Mouse (Mus musculus) heart, embryonic 12.5 days (tissue): ENCODE results near the gene Gm15056. TPM values are rescaled to one million over a fixed set of nuclear protein-coding genes. Genes with fewer than 3 reads are reported as not detected.

Experiments
- ATAC-seq: fragments of 200-750 bp; cut with Nextera tagmentation; 2 replicates; pipeline ENCODE4 v1.8.0; 2017; ENCODE audit warnings: moderate TSS enrichment, moderate library complexity; ENCODE audit not compliant: insufficient number of reproducible peaks, low FRiP score
- H3K27ac ChIP-seq: fragments of 300-500 bp; sonication (generic); 2 replicates; pipeline ENCODE4 v1.5.1; 2016; ENCODE audit warnings: mild to moderate bottlenecking, moderate library complexity; ENCODE audit not compliant: poor library complexity, severe bottlenecking
- H3K27me3 ChIP-seq: fragments of 300-500 bp; sonication (generic); replicated peaks from 2 replicates; pipeline ENCODE4 v1.6.1; 2016; ENCODE audit warnings: mild to moderate bottlenecking, moderate library complexity
- H3K36me3 ChIP-seq: fragments of 300-500 bp; sonication (generic); 2 replicates; pipeline ENCODE4 v1.6.1; 2016; ENCODE audit warnings: mild to moderate bottlenecking, moderate library complexity
- H3K4me1 ChIP-seq: fragments of 300-500 bp; sonication (generic); replicated peaks from 2 replicates; pipeline ENCODE4 v1.6.1; 2016; ENCODE audit warnings: mild to moderate bottlenecking
- H3K4me2 ChIP-seq: fragments of 300-500 bp; sonication (generic); 2 replicates; pipeline ENCODE4 v1.6.1; 2016; ENCODE audit warnings: mild to moderate bottlenecking, moderate library complexity
- H3K4me3 ChIP-seq: fragments of 300-500 bp; sonication (generic); 2 replicates; pipeline ENCODE4 v1.5.1; 2016; ENCODE audit warnings: mild to moderate bottlenecking
- H3K9ac ChIP-seq: fragments of 300-500 bp; sonication (generic); 2 replicates; pipeline ENCODE4 v1.6.1; 2016; ENCODE audit warnings: mild to moderate bottlenecking, moderate library complexity
- H3K9me3 ChIP-seq: fragments of 300-500 bp; sonication (generic); replicated peaks from 2 replicates; pipeline ENCODE4 v1.6.1; 2016; ENCODE audit warnings: mild to moderate bottlenecking, moderate library complexity
- WGBS: fragments of 180-500 bp; shearing (Covaris S2); methylation state at CpG from one replicate; pipeline ENCODE4 v1.1.7; 2016; 5-methylcytosine and 5-hydroxymethylcytosine counted together
- polyA plus RNA-seq: library from polyadenylated mRNA; unstranded; fragments of >200 nt; fragmentation: Nextera tagmentation; extraction: Ambion mirVana; gene quantifications from 2 replicates; pipeline ENCODE4 v1.2.1, GENCODE M21; 2016

The Gm15056 gene
- not detected in 2 replicates for polyA plus RNA-seq

DNA sequence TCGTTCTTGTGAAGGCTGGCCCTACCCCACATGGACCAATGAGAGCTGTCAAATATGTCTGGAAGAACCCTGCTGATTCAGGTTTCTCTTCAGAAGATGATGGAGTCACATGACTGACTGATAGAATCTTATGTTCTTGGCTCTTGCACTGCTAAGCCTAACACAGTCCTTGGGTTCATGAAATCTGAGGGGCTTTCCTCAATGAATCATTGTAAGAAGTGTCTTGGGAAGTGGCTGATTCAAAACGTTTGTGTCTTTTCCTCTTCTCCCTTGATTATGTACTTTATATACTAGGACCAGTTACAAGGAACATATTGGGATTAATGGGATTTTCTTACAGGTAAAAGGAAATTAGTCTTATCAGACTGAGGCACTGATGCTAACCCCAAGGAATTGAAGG lies at the start of gene Gm15056:
Gm15056 (minus strand) TSS at position 101 of the 400 bp plus-strand sequence.
- no peak for ATAC-seq
- H3K4me1 ChIP-seq: no peaks in the 10 kb centered on the region
- WGBS: 40% methylated on average over 2 of the region's 2 CpGs

DNA sequence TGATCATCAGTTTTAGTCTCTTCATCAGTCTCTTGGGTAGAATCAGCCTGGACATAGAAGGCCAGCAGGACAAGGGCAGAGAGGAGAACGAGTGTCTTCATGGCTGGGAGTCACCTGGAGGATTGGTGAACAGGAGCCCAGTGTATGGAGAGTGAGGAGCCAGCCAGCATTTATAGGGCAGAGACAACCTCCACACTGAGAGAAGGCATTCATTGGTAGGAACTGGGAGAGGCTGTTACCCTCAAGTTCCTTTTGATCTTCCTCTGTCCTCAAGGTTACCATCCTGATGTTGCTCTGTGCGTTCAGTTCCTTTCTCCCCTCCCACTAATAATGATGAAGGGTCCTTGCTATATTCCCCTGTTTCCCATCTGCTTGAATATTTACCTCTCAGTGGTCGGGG lies 42.2 kb upstream of the Gm15056 start, which contains the start of gene AY761185:
AY761185 (minus strand) TSS at position 101 of the 400 bp plus-strand sequence.
- Histone ChIP-seq H3K36me3 (no peaks in the 10 kb centered on the region), H3K9me3 (peaks cover 17% of the 10 kb centered on the region), H3K27me3 (no peaks in the 10 kb centered on the region), H3K27ac (no peak within 1 kb of the TSS), H3K4me3 (no peak within 1 kb of the TSS), H3K9ac (no peak within 1 kb of the TSS), H3K4me1 (no peaks in the 10 kb centered on the region), H3K4me2 (no peak within 1 kb of the TSS)
- WGBS: 62% methylated on average over 3 of the region's 3 CpGs
- ATAC-seq: no peak

More for the DNA sequence above, at the start of gene Gm15056:
- Histone ChIP-seq H3K4me3 (no peak within 1 kb of the TSS), H3K36me3 (no peaks in the 10 kb centered on the region), H3K9me3 (peaks cover 10% of the 10 kb centered on the region), H3K27me3 (no peaks in the 10 kb centered on the region), H3K9ac (no peak within 1 kb of the TSS), H3K4me2 (no peak within 1 kb of the TSS), H3K27ac (no peak within 1 kb of the TSS)

DNA sequence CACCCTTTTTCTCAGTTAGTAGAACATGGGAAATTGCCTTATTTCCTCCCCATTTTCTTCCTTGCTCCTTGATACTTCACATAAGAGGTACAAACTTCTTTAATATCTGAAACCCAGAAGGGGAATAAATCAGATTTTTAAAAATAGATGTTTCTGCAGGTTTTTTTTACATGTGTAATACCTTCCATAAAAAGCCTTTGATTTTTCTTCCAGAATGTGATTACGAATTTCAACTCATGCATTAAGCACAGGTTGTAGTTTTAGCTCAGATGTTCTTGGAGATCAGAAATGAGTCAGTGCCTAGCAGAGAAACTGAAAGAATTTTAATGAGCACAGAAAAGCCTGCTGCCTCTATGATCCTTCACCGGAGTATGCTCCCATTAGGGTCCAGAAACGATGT lies 19.5 kb upstream of the Gm15056 start, which contains the start of gene Gm6040:
Gm6040 (minus strand) TSS at position 101 of the 400 bp plus-strand sequence.
- H3K9me3 ChIP-seq: peaks cover 11% of the 10 kb centered on the region
- 68% methylated on average over 3 of the region's 3 CpGs for WGBS
- no peak for ATAC-seq
- H3K4me2 ChIP-seq: no peak within 1 kb of the TSS
- H3K36me3 ChIP-seq: no peaks in the 10 kb centered on the region
- no peaks in the 10 kb centered on the region for H3K4me1 ChIP-seq
- H3K9ac ChIP-seq: no peak within 1 kb of the TSS
- no peak within 1 kb of the TSS for H3K27ac ChIP-seq
- H3K4me3 ChIP-seq: no peak within 1 kb of the TSS
- H3K27me3 ChIP-seq: no peaks in the 10 kb centered on the region

DNA sequence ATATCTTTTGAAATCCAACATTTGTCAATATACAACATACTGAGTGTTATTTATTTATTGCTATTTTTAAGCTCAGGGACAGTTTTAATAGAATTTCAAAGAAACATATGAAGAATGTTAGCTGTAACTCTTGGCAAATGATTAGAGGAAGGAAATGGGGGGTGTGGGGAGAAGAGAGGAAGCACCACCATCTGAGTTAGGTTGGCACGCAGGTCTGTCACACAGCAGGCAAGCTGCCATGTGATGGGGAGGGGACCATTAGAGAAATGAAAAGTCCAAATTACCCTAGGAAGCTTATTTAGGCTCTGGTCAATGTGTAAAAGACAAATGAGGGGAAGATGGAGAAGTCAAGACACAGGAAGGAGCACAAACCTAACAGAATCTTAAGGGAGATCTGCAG lies 9.9 kb upstream of the Gm15056 start:
- Histone ChIP-seq H3K36me3 (no peaks in the 10 kb centered on the region), H3K9me3 (peaks cover 12% of the 10 kb centered on the region), H3K27ac (no peak overlapping the region), H3K4me3 (no peak overlapping the region), H3K4me1 (no peaks in the 10 kb centered on the region), H3K4me2 (no peak overlapping the region), H3K27me3 (no peaks in the 10 kb centered on the region), H3K9ac (no peak overlapping the region)
- ATAC-seq: no peak
- 80% methylated on average over 1 of the region's 1 CpGs for WGBS

DNA sequence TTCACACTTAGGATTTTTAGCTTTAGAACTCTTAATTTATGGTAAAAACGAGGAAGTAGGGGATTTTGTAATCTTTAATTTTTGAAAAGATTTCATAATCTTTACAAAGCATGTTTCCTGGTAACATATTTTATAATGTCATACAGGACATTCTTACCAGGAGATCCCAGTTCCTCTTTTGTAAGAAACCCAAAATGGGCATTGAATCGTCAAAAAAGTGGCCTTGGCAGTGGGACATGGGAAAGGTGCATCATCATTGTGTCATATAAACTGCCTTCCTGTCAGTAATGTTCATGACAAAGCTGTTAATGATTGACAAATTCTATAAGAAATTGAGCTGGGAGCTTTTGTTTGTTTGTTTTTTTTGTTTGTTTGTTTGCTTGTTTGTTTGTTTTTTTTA lies 5.8 kb upstream of the Gm15056 start:
- no peak overlapping the region for H3K4me3 ChIP-seq
- H3K27ac ChIP-seq: no peak overlapping the region
- 57% methylated on average over 2 of the region's 2 CpGs for WGBS
- ATAC-seq: no peak
- H3K4me1 ChIP-seq: no peaks in the 10 kb centered on the region
- no peaks in the 10 kb centered on the region; the same call in 1 of the 2 replicates for H3K9me3 ChIP-seq
- no peak overlapping the region for H3K9ac ChIP-seq
- H3K4me2 ChIP-seq: no peak overlapping the region
- H3K27me3 ChIP-seq: no peaks in the 10 kb centered on the region
- H3K36me3 ChIP-seq: no peaks in the 10 kb centered on the region

DNA sequence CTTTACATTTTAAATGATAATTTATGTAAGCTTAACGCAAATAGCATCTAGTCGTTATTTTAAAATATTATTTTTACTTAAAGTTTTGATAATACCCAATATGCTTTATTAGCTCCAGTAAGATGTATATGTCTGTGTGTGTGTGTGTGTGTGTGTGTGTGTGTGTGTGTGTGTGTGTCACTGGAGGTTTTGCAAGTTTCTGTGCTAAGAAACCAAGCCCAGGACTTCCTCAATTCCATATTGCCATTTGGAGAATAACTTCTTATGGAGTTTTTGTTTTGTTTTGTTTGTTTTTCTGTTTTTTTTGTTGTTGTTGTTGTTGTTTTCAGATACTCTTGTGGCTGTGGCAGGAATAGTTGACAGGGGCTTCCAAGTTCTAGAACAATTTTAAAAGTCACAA lies 4.7 kb upstream of the Gm15056 start:
- Histone ChIP-seq H3K27ac (no peak overlapping the region), H3K4me2 (no peak overlapping the region), H3K36me3 (no peaks in the 10 kb centered on the region), H3K9me3 (peaks cover 3% of the 10 kb centered on the region; the same call in 1 of the 2 replicates), H3K4me3 (no peak overlapping the region), H3K4me1 (no peaks in the 10 kb centered on the region), H3K27me3 (no peaks in the 10 kb centered on the region), H3K9ac (no peak overlapping the region)
- no peak for ATAC-seq
- WGBS: 82% methylated on average over 2 of the region's 2 CpGs

DNA sequence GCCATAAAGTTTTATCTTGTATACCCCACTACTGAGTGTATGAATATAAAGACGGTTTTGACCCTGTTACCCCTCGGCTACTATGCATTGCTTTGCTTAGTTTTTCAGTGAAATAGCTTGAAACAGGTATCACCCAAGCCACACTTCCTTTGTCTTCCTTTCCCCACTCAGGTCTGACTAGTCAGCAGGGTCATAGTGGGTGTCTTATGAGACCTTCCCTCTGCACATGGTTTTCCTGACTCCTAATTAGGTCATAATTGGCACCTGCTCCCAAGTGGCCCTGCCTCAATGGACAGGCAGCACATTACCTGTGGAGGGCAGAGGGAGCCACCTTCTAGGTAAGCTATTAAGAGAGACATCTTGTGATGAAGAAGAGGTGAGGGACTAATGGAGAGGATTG lies 10.1 kb downstream of the Gm15056 start, which contains the start of gene Defb33:
Defb33 (plus strand) TSS at position 301 of the 400 bp plus-strand sequence.
- Histone ChIP-seq H3K27ac (no peak within 1 kb of the TSS), H3K27me3 (no peaks in the 10 kb centered on the region), H3K4me1 (no peaks in the 10 kb centered on the region), H3K36me3 (no peaks in the 10 kb centered on the region), H3K9ac (no peak within 1 kb of the TSS), H3K9me3 (peaks cover 17% of the 10 kb centered on the region), H3K4me3 (no peak within 1 kb of the TSS), H3K4me2 (no peak within 1 kb of the TSS)
- WGBS: 77% methylated on average over 2 of the region's 2 CpGs
- no peak for ATAC-seq

DNA sequence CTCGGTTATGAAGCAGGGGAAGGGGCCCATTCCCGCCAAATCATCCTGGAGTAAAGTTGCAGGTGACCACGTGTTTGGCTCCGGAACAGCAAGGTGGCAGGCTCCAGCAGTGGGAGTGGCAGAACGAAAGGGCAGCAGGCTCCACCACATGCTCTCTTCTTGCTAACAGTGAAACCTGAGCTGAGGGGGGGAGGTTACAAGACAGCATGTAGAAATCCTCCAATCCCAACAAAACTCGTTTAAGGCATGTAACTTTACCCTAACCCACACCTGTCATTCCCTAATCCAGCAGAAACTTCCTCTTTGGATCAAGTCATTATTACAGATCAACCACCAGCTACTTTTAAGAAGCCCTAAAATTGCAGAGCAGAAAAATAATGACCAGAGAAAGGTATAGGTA lies 27.8 kb downstream of the Gm15056 start:
- Histone ChIP-seq H3K9ac (no peak overlapping the region), H3K4me1 (no peaks in the 10 kb centered on the region), H3K9me3 (peaks cover 7% of the 10 kb centered on the region; the same call in 1 of the 2 replicates), H3K36me3 (no peaks in the 10 kb centered on the region), H3K4me3 (no peak overlapping the region), H3K4me2 (no peak overlapping the region), H3K27ac (no peak overlapping the region), H3K27me3 (no peaks in the 10 kb centered on the region)
- ATAC-seq: no peak
- WGBS: 32% methylated on average over 6 of the region's 6 CpGs

Other genes with a start within 250 kb of the Gm15056 start
- gene Defb33, start 10.0 kb downstream of the Gm15056 start, polyA plus RNA-seq: not detected in 2 replicates
- not detected in 2 replicates for gene Gm6040, start 19.4 kb upstream of the Gm15056 start, polyA plus RNA-seq
- gene AY761185, start 42.1 kb upstream of the Gm15056 start, polyA plus RNA-seq: not detected in 2 replicates
- not detected in 2 replicates for gene Defa21, start 122.9 kb upstream of the Gm15056 start, polyA plus RNA-seq
- not detected in 2 replicates for gene Defa23, start 152.4 kb upstream of the Gm15056 start, polyA plus RNA-seq
- not detected in 2 replicates for gene Defa35, start 162.4 kb upstream of the Gm15056 start, polyA plus RNA-seq
- not detected in 2 replicates for gene Defa25, start 181.8 kb upstream of the Gm15056 start, polyA plus RNA-seq
- not detected in 2 replicates for gene Gm14851, start 193.4 kb upstream of the Gm15056 start, polyA plus RNA-seq
- not detected in 2 replicates for gene Defa30, start 232.0 kb upstream of the Gm15056 start, polyA plus RNA-seq